Mouse (Mus musculus): ENCODE data around the gene Cacul1.

Cacul1 gene

DNA sequence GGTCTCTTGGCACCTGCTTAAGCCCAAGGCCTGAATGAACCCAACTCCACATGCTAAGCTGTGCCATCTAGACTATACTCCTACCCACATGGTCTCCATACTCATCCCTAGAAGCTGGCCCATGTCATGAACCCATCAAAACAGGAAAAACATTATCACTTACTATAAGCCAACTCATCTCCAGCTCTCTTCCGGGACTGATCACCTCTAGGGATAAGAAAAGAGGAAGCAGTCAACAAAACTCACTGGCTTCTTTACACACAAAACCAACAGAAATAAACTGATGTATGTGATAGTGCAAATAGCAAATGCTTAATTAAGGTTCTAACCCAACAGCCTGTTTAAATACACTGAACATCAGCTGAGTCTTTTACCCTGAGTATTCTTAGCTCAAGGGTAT lies 51.5 kb downstream of the Cacul1 start:
- DNase-seq = no peak

- no peak for DNase-seq
Measured at GRCm38 (mm10) chr19:60528602-60529001, 52.2 kb downstream of the Cacul1 start.

- no peak for DNase-seq
Measured at GRCm38 (mm10) chr19:60526876-60527275, 53.9 kb downstream of the Cacul1 start.

DNA sequence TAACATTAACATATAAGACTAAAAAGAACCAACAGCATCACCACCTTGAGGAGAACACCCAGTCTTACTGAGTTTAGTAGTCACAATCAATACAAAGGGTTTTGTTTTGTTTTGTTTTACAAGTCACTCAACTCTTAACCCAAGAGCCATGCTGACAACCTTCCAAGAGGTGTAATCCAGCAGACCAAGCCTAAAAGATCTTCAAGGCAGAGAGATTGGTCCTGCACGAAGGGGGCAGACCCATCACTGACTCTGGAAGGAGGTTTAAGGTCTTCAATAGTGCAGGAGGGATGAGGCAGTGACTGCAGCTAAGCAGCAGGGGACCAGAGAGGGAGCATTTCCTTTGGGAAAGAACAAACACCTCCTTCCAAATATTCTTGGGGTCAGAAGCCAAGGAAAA lies 55.7 kb downstream of the Cacul1 start:
- no peak for DNase-seq

- no peak for DNase-seq
Measured at GRCm38 (mm10) chr19:60524678-60525077, 56.1 kb downstream of the Cacul1 start.

DNA sequence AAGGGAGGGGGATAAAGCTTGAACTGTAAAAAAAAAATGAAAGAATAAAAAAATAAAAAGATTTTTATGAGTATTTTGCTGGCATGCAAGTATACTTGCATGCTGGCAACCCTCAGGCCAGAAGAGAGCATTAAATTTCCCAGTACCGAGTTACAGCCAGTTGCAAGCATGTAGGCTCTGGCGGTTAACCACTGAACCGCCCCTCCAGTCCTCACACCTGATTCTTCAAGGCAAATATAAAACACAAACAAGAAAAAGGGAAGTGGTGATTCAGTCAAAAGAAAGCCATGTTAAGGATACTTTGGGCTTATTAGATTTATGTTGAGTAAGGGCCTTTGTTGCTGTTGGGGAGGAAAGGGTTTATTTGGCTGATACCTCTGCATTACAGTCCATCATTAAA lies 60.7 kb downstream of the Cacul1 start:
- DNase-seq = no peak

- DNase-seq = no peak
Measured at GRCm38 (mm10) chr19:60515064-60515463, 65.8 kb downstream of the Cacul1 start.

DNA sequence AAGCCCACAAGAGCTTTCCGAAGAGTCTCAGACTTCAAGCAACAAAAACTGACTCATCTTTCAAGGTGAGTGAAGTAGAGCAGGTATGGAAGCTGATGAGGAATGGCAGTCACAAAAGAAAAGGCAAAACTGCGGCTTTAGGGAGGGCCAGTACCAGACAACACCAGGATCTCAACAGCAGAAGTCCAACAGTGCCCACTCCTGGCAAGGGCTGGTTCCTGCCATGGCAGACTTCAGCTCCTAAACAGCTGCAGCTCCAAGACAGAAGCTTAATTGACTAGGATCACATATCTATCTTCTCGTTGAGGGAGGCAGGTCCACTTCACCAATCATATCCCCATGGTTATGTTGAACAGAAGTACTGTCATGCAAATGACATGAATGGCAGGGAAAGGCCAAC lies 67.4 kb downstream of the Cacul1 start:
- DNase-seq = no peak

DNA sequence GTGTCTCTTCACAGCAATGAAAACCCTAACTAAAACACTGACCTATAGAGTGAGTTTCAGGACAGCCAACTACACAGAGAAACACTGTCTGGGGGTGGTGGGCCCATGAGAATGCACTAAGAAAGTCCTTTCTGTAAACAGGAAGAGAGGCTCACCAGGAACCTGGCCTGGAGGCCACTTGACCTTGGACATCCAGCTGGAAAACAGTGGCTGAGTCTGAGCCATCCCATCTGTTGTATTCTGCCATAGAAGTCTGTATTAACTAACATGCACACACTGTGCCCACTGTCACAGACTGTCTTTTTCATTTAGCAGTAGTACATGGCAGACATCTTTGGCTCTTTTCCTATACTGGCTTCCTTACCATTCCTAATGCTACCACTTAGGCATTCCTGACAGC lies 80.6 kb downstream of the Cacul1 start:
- DNase-seq = no peak

DNA sequence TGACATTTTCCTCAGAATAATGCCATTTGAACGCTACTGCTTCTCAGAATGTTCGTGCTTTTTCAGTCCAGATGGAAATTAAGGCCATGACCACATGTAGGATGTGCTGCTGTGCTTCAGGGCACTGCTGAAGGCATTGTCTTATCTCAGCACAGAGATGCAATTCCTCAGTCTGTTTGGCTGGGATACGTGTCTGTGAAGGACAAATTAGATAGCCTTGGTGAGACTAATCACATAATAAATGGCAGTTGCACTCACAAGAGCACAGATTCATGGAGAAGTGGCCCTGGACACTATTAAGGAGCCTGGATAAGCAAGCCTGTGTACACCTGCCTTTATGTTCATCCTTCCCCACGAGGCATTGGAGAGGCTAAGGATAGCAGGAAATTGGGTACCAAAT lies 83.7 kb downstream of the Cacul1 start:
- DNase-seq = no peak

DNA sequence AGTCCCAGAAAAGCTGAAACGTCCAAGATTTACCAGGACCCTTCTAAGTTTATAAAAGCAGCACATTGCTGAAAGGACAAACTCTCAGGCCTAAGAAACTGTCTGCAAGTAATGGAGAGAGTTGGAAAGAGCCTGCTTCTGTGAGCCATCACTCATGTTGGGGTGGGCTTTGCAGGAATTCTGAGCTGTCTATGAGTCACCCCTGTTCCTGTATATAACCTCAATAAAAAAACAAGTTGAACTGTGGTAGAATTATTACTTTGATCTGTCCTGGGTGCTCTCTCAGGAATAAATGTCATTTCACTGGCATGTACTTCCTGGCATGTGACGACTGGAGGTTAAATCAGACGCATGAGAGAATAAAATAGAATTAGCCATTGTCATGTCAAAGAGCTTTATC lies 85.1 kb downstream of the Cacul1 start:
- no peak for DNase-seq

DNA sequence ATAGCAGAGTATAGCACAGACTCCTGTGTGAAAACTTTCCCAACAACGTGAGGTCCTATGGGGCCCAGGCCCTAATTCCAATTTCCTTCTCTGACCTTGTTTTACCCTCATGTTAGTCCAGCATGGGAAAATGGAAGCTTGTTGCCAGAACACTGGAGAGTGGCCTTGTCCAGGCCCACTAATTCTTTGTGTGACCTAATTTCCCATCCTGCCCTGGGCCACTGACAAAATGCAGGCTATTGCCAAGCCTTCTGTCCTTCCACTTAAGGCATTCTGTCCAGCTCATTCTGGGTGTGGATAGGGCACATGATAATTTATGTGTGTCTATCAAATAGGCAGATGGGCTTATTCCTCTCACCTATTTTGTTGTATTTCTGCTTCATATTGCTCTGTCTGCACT lies 91.3 kb downstream of the Cacul1 start:
- DNase-seq = no peak

GRCm38 (mm10) chr19:60485261-60485660 lies 95.6 kb downstream of the Cacul1 start:
- DNase-seq = no peak

- no peak for DNase-seq
Measured at GRCm38 (mm10) chr19:60478859-60479258, 102.0 kb downstream of the Cacul1 start.

DNA sequence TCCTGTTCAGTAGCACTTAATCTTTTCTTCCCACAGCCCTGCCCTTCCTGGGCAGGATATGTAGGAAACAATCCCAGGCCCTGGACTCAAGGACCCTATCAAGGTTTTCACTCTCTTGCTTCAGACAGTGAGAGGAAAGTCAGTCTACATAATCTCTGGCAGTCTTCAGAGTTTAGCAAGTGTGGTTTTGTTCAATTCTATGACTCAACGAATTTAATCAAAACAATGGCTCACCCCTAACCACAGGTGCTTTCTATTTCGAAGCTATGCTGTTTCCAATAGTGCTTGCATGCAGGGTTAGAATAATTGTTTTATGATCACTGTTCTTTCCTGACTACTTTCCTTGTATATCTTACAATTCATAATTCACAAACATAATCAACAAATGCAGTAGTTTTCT lies 103.0 kb downstream of the Cacul1 start:
- no peak for DNase-seq
